Mouse (Mus musculus) frontal cortex, adult (tissue): ENCODE results near the gene Tmem199.

Source experiments
- ATAC-seq: cut with Nextera tagmentation; 2 replicates; pipeline ENCODE4 v1.9.2; 2017; ENCODE audit warnings: mild to moderate bottlenecking, moderate library complexity, mixed read lengths; ENCODE audit not compliant: low TSS enrichment

The Tmem199 gene

DNA sequence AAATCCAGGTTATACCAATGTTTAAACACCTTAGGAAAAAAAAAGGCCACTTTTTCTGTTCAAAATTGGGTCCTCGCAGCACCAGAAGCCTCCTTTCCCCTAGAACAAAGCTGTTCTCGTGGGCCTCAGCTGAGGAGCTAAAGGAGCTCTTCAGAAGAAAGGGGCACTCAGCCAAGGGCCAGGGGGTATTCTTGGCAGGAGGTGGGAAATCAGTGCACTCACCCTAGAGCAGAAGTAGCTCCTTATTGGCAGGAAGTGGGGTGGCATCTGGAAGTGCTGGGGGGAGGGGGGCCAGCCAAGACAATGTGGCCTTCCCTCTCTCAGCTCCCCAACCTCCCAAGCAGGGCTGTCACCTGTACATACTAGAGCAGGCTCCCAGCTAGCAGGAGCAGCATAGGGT is 12.9 kb upstream of the Tmem199 start:
- ATAC-seq, result no peak

GRCm38 (mm10) chr11:78523241-78523955 is 11.4 kb upstream of the Tmem199 start:
- ATAC-seq, result no peak

DNA sequence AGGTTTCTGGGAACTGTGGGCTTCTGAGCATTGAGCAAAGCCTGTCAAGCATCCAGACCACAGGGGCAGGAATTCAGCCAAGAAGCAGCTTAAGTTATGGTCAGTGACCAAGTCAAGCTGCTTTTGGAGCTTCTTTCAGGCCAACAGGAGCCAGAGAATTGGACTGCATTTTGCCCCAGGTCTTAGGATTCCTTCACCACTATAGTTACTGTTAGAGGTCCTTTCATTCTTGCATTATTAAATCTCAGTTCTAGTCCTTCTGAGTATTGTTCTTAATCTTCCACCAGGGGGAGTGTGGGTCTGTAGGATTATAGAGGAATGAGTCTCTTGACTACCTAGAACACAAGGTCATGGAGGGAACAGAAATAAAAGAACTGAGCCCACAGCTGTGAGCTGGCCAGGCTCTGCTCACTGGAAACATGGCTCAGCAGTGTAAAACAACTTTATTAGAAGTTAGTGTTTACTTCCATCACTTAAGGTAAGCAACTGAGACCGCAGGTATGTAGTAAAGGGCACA is 10.6 kb upstream of the Tmem199 start:
- ATAC-seq, result no peak

- no peak for ATAC-seq
These were observed 9.9 kb upstream of the Tmem199 start for GRCm38 (mm10) chr11:78521880-78522279.

DNA sequence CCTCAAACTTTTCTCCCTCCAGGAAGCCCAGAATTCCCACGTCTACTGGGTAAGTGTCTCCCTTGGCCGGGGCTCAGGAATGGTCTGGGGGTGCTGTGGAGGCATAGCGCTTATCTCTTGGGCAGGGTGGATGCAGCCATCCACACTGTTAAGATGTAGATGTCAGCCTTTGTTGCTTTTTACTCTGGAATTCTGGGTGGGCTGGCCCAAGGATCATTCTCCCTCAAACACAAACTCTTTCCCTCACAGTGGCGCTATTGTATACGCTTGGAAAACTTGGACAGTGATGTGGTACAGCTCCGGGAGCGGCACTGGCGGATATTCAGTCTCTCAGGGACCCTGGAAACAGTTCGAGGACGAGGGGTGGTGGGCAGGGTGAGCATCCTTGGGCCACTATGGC is 7.0 kb upstream of the Tmem199 start:
- ATAC-seq, result no peak

DNA sequence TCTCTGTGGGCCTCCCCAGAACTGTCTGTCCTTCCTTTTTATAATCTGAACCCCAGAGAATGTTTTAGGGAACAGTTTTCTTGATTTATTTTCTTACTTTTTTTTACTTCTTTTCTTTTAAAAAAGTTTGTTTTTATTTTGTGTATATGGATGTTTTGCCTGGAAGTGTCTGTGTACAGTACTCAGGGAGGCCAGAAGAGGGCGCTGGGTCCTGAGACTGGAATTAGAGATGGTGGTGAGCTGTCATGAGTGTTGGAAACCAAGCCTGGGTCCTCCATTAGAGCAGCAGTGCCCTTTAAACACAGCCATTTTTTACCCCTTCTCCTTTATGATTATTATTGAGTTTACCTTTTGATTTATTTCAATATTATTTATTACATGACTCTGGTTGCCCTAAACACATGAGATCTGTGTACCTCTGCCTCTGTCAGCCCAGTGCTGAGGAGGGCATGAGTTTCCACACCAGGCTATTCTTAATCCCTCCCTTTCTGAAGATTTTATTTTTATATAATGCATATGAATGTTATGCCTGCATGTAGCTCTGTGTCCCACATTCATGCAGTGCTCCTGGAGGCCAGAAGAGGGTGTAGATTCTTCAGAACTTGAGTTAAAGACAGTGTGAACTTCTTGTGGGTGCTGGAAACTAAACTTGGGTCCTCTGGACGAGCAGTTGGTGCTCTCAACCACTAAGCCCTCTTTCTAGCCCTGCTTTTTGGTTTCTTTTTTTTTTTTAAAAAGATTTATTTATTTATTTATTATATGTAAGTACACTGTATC is 3.8 kb upstream of the Tmem199 start:
- no peak for ATAC-seq

GRCm38 (mm10) chr11:78513106-78513790 is 1.3 kb upstream of the Tmem199 start:
- peak; percentile 20; the same call in 1 of the 2 replicates for ATAC-seq

- no peak for ATAC-seq
These were observed 2.8 kb downstream of the Tmem199 start for GRCm38 (mm10) chr11:78509148-78509547.

- ATAC-seq, result no peak
These were observed 6.5 kb downstream of the Tmem199 start for GRCm38 (mm10) chr11:78505430-78505829.

DNA sequence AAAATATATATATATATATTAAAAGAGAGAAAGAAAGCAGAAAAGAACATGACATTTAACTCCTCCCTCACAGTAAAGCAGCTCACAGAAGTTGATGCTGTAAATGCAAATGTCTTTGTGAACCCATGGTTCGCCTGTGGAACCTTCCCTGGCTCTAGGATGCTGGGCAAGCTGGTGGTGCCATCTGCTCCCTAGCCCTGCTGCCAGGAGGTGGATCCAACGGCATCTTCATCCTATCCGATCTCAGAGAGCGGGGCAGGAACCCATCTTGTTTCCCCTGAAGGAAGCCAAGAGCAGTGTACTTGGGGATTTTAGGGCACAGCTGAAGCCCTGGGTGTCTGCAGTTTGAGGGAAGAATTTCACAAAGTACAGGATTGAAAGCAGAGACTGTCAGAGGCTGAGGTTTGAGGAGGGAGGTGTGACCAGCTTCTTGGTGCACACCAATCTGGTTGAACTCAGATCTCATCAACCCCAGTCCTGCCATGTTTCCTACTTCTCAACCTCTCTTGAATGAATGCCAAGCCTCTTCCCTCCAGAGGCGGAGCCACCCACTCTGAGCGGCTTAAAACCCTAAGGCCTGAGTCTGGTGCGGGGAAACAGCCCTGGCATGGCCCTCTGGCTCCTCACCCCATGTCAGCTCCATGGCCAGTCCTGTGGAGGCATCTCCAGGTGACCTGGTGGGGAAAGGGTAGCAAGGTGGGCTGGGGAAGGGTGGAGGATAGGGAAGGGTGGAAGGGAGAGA is 8.9 kb downstream of the Tmem199 start, which contains the start of gene Sebox:
Gene Sebox, plus strand, starts transcription at position 539 of the 742 bp plus-strand sequence.
- ATAC-seq, result peak; percentile 42

GRCm38 (mm10) chr11:78501529-78501928 is 10.4 kb downstream of the Tmem199 start:
- ATAC-seq, result no peak

- ATAC-seq, result no peak
These were observed 11.3 kb downstream of the Tmem199 start for GRCm38 (mm10) chr11:78500623-78501202.

DNA sequence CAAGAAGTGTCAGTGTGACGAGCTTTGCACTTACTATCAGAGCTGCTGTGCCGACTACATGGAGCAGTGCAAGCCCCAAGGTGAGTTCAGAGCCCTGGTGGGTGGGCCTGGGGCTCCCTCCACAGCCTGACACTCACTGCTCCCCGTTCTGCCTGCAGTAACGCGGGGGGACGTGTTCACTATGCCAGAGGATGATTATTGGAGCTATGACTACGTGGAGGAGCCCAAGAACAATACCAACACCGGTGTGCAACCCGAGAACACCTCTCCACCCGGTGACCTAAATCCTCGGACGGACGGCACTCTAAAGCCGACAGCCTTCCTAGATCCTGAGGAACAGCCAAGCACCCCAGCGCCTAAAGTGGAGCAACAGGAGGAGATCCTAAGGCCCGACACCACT is 12.4 kb downstream of the Tmem199 start:
- no peak for ATAC-seq

GRCm38 (mm10) chr11:78499004-78499403 is 13.0 kb downstream of the Tmem199 start, which contains the start of gene Vtn:
Gene Vtn (plus strand): TSS chr11:78499091.
- ATAC-seq, result no peak

DNA sequence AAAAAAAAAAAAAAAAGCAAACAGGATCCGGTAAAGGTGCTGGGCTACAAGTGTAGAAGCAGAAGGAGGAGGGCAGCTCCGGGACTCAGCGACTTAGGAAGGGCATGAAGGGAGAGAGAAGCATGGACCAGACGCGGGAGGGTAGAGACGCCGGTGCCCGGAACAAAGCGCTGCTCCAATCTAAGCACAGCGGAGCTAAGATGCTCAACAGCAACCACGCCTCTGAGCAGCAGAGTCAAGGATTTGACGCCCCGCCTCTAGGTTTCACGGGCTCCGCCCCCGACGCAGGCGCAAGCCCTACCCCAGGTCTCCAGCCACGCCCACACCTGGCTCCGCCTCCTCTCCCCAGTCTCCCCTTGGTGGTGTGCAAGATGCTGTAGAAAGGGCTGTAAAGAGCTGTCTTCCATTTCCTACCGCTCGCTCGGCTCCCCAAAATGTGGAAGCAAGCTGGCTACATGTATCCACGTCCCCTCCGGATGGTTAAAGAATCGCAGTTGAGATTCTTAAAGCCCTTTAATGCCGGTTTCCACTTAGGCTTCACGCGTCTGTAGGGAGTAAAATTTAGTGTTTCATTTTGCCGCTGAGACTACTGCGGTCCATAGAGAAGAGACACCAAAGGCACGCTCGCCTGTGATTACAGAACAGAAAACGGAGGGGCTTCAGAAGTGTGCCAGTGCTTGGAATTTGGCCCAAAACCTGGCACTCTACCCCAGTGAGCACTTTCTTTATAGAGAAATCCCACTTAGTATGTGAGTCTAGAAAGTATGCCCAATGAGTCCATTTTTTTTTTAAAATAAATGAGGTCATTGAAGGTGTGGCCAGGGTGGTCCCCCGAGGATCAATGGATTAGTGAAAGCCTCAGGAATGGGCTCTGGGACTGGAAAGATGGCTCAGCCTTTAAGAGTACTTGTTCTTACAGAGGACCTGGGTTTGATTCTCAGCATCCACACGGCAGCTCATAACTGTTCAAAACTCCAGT is 14.1 kb downstream of the Tmem199 start, which contains the start of gene Sarm1:
Gene Sarm1, minus strand, starts transcription at position 211 of the 979 bp plus-strand sequence.
- ATAC-seq, result peak; percentile 94

GRCm38 (mm10) chr11:78497071-78497541 is 14.9 kb downstream of the Tmem199 start:
- peak; percentile 38 for ATAC-seq

GRCm38 (mm10) chr11:78495904-78496303 is 16.1 kb downstream of the Tmem199 start:
- no peak for ATAC-seq

- peak; percentile 91 for ATAC-seq
These were observed 21.2 kb downstream of the Tmem199 start for GRCm38 (mm10) chr11:78490781-78491241.

DNA sequence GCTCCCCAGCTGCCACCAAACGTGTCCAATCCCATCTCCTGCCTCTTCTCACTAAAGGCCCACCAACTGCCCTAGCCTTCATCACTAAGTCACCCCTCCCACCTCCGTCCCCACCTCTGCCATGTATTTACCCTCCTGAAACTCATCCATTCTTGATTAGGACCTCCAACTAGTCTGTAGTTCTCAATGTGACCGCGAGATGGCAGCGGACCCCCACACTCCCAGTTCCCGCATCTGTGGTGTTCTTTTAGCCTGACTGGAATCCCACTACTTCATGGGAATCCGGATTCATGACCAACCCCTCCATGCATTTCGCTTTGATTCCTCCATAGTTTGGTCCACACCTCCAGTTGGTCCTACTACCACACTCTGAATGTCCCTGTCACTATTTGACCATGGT is 23.8 kb downstream of the Tmem199 start:
- no peak for ATAC-seq
